Mouse (Mus musculus): Measurements from ENCODE around the gene Brms1.
"Not testable (repeated sequence)": the region's sequence is repeated elsewhere in the genome, so short reads cannot be mapped to it uniquely, and the experiment has no call there.

Gene Brms1

GRCm38 (mm10) chr19:5062446-5062845 lies 21.3 kb downstream of the Brms1 start:
- DNase-seq (ENCODE audit: extremely low read depth, low read depth): no peak

DNA sequence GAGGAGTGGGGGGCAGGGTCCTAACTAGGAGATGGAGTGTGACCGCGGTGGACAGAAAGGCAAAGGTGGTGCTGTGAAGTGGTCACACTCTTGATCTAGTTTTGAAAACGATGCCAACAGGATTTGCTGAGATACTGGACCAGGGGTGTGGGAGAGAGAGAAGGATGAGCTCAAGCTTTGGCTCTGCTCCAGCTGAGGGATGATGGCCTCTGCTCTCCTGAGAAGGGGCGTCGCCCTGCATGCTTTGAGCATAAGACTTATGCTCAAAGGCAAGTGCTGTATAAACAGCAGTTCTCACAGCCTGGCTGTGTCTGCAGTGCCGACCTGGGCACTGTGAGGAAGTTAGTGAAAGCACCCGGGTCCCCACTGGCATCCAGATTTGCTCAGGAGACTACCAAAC lies 23.9 kb downstream of the Brms1 start:
- DNase-seq (ENCODE audit: extremely low read depth, low read depth): no peak

DNA sequence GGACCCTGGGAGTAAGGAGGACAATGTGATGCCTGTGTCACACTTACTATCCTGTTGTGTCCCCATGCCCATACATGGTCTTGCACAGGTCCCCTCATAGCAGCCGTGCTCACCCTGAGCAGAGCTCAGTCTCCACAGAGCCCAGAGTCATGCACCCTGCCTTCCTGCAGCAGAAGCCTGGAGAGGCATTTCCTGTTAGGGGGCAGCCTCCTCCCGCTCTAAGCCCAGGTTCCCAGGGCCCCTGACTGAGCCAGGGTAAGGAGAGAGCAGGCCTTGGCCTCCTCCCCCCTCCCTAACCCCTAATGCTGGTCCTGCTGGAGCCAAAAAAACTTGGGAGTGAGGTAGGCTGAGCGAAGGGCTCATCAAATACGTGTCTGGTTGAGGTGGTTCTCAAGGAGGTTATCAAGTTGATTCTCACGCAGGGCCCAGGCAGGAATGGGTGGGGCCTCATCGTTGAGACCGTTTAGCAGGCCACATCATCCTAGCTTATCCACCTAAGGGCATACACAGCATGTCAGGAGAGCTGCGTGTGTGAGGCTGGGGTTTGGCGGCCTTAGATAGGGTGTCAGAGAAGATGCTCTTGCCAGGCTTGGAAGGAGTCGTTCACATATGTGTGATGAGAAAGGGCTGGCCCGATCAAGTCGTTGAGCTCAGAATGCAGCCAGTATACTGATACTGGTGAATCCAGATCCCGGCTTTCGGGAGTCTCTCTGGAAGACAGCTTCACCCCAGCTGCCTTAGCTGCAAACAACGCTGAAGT lies 26.1 kb downstream of the Brms1 start:
- peak; percentile 66 for DNase-seq (ENCODE audit: extremely low read depth, low read depth)

- DNase-seq (ENCODE audit: extremely low read depth, low read depth): no peak
These were observed 26.9 kb downstream of the Brms1 start, which contains the start of gene Cd248 for GRCm38 (mm10) chr19:5067867-5068569. Gene Cd248, plus strand, starts transcription at chr19:5068078.

DNA sequence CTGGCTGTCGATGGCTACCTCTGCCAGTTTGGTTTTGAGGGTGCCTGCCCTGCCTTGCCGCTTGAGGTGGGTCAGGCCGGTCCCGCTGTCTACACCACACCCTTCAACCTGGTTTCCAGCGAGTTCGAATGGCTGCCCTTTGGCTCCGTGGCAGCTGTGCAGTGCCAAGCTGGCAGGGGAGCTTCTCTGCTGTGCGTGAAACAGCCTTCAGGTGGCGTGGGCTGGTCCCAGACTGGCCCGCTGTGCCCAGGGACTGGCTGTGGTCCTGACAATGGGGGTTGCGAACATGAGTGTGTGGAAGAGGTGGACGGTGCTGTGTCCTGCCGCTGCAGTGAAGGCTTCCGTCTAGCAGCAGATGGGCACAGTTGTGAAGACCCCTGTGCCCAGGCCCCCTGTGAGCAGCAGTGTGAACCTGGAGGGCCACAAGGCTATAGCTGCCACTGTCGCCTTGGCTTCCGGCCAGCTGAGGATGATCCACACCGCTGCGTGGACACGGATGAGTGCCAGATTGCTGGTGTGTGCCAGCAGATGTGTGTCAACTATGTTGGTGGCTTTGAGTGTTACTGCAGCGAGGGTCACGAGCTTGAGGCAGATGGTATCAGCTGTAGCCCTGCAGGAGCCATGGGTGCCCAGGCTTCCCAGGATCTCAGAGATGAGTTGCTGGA lies 27.5 kb downstream of the Brms1 start:
- no peak for DNase-seq (ENCODE audit: extremely low read depth, low read depth)

DNA sequence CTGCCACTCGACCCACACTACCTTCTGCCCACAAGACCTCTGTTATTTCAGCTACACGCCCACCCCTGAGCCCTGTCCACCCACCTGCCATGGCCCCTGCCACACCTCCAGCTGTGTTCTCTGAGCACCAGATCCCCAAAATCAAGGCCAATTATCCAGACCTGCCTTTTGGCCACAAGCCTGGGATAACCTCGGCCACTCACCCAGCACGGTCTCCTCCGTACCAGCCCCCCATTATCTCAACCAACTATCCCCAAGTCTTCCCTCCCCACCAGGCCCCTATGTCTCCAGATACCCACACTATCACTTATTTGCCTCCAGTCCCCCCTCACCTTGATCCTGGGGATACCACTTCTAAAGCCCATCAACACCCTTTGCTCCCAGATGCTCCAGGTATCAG lies 28.3 kb downstream of the Brms1 start:
- DNase-seq (ENCODE audit: extremely low read depth, low read depth): no peak

- DNase-seq (ENCODE audit: extremely low read depth, low read depth): no peak
These were observed 28.8 kb downstream of the Brms1 start for GRCm38 (mm10) chr19:5069978-5070377.

DNA sequence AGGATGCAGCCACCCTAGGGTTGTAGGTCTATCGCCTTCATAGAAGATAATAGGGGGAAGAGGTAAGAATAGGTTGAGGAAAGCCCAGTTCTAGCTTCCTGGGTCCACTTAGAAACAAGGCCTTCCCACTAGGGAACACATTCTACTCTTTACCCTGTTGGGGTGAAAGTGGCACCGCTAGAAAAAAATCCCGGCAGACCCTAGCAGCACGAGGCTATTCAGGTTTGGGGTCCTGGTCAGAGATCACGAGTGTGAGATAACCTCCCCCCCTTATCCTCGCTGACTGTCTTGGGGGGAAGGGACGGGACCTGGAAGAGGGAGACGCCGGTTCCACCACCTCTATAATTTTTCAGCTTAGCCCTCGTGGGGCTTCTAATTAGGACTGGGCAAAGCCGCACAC lies 29.9 kb downstream of the Brms1 start:
- DNase-seq (ENCODE audit: extremely low read depth, low read depth): no peak

- DNase-seq (ENCODE audit: extremely low read depth, low read depth): peak; percentile 69
These were observed 30.6 kb downstream of the Brms1 start for GRCm38 (mm10) chr19:5071545-5072369.

DNA sequence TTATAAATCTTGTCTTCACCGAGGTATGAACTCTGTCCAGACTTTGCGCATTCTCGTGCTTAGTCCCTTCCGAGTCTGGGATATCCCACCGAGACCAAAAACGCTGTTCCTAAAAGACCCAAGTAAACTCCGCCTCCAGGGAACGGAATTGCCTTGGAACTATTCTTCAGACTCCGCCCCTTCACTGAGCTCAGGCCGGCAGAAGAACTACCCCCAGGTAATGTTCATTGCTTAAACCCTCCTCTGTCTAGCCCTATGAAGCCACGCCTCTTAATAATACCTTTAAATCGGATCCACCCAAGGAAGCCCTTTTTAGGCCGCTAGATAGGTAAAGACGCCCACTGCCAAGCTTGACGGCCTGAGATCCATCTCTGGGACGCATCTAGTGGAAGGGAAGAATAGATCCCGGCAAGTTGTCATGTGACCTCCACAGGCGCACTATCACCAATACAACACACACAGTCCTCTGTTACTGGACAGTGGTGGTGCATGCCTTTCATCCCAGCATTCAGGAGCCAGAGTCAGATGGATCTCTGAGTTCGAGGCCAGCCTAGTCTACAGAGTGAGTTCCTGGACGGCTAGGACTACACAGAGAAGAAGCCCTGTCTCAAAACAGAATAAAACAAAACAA lies 31.4 kb downstream of the Brms1 start:
- DNase-seq (ENCODE audit: extremely low read depth, low read depth): peak; percentile 45

DNA sequence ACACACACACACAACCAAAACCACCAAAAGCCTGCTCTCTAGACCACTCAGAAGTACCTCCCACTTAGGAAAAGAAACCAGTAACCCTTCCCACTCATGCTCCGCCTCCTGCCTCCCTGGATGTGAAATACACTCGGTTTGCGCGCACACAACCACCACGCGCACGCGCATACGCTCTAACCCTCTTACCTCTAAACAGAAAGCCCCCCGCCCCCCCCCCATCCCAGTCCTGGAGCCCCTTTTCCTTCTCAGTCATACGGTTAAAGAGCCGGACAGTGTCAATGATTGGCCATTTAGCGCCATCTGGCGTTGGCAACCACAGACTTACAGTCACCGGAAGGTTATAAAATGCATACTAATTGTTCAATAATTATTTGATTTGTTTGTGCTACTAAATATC lies 31.9 kb downstream of the Brms1 start:
- peak; percentile 38 for DNase-seq (ENCODE audit: extremely low read depth, low read depth)

DNA sequence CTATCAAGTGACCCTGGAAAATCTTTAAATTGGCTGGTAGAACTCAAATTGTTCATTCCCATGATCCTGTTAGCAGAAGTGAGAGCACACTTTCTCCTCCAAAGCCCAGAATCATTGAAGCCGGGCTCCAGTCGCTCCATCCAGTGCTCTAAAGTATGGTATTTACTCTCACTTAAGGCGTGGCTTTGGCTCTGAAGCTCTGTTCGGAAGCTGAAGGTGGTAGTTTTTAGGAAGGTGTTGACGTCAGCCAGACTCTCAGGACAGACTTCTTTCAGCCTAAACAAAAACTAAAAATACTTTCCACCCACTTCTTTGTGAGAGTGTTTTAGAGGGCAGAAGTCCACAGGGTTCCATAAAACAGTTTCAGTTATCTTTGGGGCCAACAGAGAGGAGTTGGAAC lies 32.4 kb downstream of the Brms1 start:
- no peak for DNase-seq (ENCODE audit: extremely low read depth, low read depth)

DNA sequence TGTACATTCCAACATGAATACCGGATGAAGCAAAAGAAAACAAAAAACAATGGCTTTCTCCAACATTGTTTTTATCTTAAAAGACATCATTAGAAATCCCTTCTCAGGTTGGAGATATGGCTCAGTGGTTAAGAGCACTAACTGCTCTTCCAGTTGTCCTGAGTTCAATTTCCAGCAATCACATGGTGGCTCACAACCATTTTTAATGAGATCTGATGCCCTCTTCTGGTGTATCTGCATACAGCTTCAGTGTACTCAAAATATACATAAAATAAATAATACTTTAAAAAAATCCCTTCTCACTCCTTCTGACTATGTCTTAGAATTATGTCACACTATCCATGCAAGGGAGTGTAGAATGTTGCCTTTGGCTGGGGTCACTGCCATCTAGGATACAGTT lies 38.1 kb downstream of the Brms1 start:
- no peak for DNase-seq (ENCODE audit: extremely low read depth, low read depth)

GRCm38 (mm10) chr19:5082005-5082404 lies 40.9 kb downstream of the Brms1 start:
- no peak for DNase-seq (ENCODE audit: extremely low read depth, low read depth)

- DNase-seq (ENCODE audit: extremely low read depth, low read depth): no peak
These were observed 41.4 kb downstream of the Brms1 start for GRCm38 (mm10) chr19:5082596-5082995.

DNA sequence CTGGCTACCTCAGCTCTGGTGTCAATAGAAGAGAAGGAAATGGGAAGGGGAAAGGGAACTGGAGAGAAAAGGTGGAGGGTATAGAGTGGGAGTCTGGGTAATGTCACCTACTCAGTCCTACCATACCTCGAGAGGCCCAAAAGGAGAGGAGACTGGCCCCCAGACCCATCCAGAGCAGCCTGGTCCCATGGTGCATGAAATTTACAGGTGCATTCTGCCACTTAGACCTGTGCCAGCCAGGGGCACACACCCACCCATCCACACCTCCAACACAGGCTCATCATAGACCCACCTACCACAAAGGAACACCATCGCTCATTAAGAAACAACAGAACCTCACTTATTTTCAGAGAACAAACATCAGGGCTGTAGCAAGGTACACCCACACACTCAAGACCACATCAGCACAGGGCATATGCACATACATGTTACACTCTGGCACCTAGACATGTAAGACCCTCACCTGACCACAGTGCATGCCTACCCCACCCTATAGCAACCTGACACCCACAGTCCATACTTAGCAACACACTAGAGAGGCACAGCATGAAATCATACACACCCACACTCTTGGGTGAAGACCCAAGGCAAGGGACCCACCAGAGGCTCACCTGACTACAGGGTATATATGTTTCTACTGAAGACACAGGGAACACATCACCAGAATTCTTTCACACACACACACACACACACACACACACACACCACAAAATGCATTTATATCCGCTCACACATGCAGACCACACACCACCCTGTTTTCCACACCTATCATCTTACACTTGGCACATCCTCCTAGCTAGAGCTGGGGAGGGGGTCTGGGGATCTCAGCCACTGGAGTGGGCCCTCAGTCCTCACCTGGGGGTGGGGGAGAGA lies 43.0 kb downstream of the Brms1 start:
- no peak for DNase-seq (ENCODE audit: extremely low read depth, low read depth)

DNA sequence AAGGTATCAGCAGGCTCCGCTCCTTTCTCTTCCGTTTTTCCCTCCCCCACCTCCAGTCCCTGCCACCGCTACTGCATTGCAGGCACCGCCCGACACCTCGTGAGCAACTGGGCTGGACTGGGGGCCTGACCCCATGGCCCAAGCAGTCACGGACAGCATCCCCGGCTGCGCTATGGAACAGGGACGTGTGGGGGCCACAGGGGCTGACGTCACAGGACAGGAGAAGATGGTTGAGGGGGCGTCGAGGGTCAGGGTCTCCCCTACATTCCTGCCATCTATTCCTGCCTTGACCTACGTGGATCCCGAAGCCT lies 43.6 kb downstream of the Brms1 start:
- no peak for DNase-seq (ENCODE audit: extremely low read depth, low read depth)

GRCm38 (mm10) chr19:5085145-5085863 lies 44.1 kb downstream of the Brms1 start, which contains the start of gene Tmem151a:
Gene Tmem151a, minus strand, starts transcription at chr19:5085531.
- no peak for DNase-seq (ENCODE audit: extremely low read depth, low read depth)

DNA sequence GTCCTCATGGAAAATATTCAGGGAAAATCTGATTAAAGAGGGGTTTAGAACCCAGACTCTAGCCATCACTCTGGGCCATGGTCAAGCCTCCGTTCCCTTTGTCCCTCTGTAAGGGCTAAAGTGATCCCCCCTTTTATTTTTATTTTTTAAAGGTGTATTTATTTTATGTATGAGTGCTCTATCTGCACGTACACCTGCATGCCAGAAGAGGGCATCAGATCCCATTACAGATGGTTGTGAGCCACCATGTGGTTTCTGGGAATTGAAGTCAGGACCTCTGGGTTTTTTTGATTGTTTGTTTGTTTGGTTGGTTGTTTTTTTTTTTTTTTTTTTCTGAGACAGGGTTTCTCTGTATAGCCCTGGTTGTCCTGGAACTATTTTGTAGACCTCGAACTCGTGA lies 45.4 kb downstream of the Brms1 start:
- not testable (repeated sequence) for DNase-seq (ENCODE audit: extremely low read depth, low read depth)

All from MEL-GATA-1-ER (cell line).